Mouse (Mus musculus) telencephalon, adult 2 months (tissue): ENCODE results near the gene Sugt1.
A peak's percentile ranks its signal among the peaks of the same experiment; 100 is the strongest.

Experiments
- DNase-seq: peaks from one replicate; pipeline ENCODE4 v3.0.0-alpha.2; 2011; ENCODE audit warnings: low read depth, low spot score

The Sugt1 gene

DNA sequence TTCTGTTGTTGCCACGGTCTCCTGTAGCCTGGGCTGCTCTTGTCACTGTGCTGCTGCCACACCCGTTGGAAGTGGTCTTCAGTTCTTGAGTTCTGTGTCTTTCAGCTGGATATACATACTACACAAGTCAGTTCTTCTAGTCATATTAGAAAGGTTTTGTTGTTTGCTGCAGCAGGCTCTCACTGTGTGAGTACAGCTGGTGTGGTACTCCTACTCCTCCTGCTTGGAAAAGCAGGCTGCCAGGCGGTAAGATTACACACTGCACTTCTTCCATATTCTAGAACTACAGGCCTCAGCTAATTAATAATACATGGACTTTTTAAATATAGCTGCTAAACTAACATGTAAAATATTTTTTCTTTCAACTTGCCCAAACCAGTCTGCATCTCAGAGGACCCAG is 19.4 kb downstream of the Sugt1 start:
- DNase-seq: peak; percentile 51

DNA sequence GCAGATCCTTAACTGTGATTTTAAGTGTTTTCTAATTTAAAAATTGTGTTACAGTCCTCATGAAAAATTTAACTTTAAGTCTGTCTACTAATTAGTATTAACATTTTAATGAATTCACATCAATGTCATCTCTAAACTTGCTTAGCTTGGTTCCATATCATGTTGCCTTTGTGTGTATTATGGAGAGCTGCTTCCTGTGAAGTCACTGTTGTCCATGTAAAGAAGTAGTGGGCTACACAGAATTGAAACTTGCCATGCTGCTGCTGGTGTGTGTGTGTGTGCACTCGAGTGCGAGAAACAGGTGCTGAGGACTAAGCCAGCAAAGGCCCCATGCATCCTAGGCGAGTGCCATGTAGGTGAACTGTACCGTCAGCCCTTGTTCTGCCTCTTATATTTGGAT is 19.9 kb downstream of the Sugt1 start:
- no peak for DNase-seq

DNA sequence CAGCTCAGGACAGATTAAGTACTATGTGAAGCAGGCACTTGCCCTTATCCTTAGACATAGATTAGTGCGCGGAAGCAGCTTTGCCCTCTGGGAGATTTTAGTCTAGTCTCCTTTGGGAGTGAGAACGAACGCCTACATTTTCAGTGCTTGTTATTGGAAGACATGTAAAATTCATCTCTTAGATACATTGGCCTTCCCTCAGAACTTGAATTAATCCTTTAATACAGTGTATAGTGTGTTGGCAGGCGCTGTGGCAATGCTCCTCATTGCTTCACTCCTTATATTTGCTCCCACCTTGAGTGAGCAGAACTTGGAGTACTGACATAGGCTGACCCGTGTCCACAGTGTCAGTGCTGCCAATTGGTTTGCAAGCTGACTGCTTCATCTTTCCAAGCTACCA is 20.8 kb downstream of the Sugt1 start:
- no peak for DNase-seq

DNA sequence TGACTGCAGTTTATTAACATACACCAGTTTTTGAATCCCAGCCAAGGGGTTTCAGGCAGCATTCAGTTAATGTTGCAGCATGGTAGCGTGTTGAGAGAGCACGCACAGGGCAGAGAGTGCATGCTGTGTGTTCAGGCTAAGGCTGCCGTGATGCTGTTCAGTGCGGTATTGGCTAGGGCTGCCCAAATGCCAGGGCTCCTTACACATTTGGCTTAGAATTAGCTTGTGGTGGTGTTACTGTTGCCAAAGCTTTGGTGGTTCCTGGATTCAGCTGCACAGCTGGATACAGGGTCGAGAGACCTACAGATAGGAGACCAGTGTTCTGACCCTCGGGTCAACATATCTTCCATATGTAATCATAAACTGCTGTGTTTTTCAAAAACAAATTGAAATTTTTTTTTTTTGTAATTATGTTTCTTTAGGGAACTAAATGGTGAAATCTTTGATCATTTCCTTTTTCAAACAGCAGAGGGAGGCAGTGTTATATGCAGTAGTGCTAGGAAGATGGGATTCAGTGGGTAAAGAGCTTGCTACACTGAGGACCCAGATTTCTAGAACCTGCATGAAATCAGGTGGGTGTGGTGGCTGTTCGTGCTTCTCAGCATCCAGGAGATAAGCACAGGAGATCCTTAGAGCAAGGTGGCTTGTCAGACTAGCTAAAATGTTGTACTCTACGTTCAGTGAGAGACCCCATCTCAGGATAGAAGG is 29.8 kb downstream of the Sugt1 start:
- peak; percentile 35 for DNase-seq

DNA sequence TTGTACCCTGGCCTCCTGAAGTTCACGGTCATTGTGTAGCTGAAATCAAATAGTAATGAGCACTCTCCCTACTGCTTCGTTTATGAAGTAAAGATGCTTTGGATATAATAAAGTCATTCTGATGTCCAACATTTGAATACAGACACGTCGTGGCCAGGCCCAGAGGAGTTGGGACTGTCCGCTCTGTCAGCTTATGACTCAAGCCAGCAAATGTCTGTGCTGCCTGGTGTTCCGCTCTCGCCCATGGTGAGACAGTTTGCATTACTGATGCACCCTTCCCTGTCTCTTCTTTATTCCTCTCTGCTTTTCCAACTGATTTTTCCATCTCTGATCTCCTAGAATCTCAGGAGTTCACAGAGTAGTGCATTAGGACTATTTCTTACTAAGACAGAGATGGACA is 32.3 kb downstream of the Sugt1 start:
- DNase-seq: no peak

DNA sequence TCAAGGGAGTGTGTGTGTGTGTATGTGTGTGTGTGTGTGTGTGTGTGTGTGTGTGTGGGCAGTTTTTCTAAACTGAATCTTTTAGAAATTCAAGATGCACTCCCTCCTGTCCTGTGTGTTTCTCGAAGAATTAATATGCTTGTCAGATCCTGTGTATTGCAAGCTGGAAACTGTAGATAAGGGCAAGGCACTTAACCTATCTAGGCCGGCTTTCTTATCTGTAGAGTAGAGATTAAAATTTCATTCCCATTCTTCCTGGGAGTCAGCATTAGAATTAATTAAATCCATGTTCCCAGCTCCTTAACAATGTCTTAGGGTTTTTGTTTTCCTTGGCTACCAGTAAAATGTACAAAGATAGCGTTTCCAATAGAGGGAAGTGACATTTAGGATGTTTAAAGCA is 33.7 kb downstream of the Sugt1 start:
- no peak for DNase-seq

DNA sequence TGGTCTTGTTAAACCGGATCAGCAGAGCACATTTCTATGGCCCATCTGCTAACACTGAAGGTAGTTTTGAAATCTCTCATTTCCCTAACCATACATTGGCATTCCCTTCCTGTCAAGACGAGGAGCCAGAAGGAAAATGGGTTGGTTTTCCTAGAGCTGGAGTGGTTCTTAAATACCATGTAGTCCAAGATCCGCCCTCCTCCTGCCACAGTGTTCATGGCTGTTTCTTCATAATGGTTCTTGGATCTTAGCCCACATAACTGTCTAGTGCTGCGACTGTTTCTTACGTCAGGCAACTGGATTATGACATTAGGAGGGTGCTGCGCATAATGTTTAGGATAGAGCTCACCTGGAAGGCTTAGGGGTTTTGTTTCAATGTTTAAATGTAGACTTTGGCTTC is 44.8 kb downstream of the Sugt1 start:
- no peak for DNase-seq

DNA sequence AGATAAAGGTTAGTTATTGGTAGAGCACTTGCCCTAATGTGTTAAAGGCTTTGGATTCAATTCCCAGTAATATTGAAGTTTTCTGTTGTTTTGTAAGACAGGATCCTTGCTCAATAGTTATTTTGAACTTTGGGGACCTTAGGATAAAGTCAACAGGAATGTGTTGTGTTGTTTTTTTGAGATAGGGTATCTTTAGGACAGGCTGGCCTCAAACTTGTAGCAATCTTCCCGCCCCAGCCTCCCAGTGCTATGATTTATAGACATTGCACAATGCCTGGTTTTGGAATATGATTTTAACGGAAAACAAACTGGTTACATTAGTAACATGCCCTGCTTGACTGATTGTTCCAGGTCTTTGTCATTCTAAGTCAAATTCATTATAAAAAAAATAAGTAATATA is 45.7 kb downstream of the Sugt1 start:
- no peak for DNase-seq

DNA sequence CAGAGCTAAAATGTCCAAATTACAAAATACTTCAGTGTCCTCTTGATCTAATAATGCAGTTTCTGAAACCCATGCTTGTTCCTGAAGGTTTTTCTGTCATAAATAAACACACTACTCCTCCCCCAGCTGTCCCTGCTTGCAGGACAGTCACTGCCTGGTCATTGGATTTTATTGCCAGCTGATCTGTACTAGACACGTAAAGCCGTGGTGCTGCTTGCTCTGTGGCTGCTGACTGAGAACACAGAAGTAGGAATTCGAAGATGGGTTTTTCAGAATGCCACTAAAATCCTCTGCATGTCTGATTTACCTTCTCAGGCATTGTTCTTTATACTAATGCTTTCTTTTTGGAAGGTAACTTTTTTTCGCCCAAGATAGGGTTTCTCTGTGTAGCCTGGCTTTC is 49.3 kb downstream of the Sugt1 start:
- DNase-seq: no peak

DNA sequence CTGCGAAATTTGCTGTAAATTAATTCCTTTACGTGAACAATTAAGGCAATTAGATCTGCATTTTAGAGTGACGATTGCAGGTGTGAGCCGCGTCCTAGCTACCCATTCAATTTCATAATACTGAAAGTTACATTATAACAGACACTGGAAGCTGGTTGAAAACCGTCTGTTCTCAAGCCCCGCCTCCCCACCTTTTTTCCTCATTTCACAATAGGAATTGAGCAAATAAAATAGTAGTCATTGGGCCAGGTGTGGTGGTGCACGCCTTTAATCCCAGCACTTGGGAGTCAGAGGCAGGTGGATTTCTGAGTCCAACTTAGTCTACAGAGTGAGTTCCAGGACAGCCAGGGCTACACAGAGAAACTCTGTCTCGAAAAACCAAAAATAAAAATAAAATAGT is 54.6 kb downstream of the Sugt1 start:
- no peak for DNase-seq

DNA sequence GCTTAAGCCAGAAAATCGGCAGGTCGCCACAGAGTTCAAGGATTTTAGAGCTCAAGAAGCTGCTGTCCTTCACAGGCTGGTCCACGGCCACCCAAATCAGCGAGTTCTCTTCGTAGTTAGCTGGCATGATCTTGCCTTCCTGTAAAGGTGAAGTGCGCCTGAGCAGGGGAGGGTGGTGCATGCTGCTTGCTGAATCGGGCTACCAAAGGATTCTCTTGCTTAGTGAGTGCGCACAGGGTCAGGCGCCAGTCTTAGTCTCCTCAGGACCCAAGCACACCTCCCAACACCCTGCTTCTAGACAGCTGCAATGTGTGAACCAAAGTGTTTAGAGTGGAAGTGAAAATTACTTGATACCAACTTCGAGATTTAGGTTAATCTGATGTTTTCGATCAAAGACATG is 57.9 kb downstream of the Sugt1 start:
- DNase-seq: no peak

DNA sequence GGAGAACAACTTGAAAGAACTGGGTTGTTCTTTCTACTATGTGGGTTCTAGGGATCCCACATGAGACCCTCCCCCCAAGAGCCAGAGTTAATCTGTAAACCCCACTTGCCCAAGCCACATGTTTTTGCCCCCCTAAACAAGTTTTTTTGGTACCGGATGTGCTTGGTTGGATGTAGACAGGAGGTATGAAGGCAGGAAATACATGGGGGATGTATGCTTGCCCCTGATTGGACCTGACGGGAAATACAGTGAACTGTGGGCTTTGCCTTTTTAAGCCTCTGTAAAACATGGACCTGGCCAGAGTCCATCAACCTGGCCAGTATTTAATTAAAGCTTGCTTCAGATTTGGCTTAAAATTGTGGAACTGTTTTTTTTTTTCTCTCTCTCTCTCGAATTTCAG is 62.2 kb downstream of the Sugt1 start:
- DNase-seq: no peak

DNA sequence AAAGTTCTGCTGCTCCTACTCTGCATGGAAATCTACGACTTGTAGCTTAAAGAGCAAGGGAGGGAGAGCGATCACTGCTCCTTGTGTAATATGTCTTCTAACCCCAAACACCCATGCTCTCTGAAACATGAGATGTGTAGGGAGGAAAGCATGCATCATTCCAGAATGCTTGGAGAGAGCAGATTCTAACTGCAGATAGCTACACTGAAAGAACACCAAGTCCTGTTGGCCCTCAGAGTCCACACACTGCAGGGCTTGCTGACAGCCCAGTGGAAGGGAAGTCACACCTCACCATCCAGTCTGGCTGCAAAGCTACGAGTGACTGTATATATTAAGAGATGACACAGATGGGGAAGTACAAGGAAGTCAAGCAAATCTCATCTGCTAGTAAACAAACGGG is 65.2 kb downstream of the Sugt1 start:
- no peak for DNase-seq

DNA sequence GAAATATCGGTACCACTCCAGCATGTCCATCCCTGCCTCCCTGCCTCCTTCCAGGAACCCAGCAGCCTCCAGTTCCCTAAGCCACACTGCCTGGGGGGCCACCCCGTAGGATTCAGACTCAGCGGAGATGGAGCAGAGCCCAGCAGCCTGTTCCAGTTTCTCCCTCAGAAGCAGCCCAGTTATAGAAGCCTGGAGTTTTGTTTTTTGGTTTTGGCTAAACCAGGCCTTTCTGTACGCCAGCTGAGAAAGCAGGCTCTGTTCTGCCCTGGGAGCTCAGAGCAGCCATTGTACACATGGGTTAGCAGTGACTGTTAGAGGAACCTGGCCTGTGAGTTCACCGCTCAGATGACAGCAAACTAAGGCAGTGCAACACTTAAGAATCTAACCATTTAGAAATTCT is 70.8 kb downstream of the Sugt1 start:
- no peak for DNase-seq

DNA sequence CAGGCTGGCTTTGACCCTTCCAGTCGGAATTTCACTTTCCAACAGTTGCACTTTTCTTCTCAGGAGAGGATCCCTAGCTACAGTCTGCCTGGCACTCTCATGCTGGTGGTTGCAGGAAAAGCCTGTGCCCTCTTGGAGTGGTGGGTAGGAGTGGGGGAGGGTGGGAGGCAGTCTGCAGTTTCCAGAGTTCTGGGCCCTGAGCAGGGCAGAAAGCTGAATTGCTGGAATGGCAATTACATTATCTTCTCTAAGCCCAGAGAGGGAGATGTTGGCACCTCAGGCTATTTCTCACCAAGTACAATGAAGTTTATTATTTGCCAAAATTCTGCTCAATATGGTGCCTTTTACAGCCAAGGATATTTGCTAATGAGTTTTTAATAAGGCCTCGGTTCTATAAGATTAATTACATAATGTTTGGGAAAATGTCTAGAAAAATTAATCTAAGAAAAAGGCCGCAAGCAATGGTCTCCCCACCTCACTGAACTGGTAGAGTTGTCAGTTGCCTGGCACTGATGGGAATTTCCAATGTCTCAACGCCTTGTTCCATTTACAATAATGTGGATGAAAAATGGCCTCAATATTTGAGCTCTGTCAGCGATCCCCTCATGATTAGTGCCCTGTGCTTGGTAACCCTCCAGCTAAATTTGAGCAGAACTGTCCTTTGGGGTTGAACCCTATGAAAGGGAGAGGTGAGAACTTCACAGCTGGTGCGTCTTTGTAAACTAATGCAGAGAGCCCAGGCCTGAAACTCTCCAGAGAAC is 71.4 kb downstream of the Sugt1 start:
- no peak for DNase-seq

DNA sequence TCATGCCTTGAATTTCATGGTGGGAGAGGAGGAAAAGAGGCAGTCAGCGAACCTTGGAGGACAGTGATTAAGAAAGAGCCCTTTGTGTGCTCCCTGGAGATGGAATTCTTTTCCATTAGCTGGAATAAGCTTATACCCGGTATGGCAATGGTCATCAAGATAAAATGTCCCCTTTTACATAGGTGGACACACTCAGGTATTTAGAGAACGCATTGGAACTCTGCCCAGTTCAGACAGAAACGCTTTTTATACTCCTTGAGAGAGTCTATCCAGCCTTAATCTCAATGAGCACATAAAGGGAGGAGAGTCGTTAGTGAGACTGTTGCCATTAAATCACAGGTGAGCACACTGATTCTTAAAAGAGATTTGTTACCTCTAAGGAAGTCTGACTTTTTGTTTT is 73.0 kb downstream of the Sugt1 start:
- DNase-seq: no peak

DNA sequence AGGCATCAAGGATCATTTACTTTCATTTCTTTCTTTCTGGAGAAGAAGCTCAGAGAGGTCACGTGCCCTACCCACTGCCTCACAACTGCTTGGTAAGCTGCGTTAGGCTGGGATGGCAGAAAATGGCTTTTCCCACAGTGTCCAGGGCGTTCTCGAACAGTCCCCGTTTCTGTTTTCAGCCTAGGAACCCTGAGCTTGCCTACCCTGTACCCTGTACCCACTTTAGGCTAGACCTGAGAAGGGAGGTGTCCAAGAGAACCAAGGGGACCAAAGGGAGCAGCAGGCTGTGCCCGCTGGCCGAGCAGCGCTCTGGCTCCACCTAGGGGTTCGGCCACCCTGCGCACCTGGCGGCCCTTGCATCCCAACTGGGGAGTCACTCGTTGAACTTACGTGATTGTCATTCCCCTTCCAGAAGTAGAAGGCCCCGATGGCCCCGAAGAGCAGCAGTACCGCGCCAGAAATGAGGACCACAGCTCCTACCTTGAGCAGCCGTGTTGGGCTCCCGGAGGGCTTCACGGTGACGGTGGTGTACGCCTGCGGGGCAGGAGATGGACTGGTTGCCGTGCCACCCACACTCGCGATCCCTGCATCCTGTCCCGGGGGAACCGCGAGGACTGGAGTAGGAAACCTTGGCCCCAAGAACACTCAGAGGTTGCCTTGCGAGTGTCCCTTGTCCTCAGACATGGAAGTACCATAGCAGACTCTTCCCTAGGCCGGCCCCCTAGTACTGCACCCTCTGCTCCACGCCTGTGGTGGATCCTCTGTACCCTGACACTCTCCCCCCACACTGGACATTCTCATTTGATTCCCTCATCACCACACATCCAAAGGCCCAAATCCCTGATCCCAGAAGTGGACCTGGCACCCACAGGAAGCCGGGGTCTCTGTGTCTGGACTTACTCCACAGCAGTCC is 73.8 kb downstream of the Sugt1 start:
- no peak for DNase-seq

DNA sequence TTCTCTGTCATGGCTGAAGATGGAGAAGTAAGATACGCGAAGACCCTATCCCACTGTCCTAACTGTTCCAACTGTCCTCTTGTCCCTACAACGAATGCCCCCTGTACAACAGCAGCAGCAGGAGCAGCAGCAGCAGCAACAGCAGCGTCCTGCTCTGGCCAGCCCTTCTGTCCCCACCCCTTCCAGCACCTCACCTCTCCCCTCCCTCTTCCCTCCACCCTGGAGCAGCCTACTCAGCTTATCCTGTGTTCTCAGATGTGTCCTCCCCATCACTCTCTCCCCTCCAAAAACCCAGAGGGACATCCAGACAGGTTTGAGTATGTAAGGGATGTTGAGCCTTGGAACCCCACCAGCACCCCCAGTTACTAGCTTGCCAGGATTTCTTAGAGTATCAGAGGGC is 74.5 kb downstream of the Sugt1 start, which contains the start of gene Cnmd:
Gene Cnmd (minus strand): TSS at position 170 of the 400 bp plus-strand sequence.
- no peak for DNase-seq

DNA sequence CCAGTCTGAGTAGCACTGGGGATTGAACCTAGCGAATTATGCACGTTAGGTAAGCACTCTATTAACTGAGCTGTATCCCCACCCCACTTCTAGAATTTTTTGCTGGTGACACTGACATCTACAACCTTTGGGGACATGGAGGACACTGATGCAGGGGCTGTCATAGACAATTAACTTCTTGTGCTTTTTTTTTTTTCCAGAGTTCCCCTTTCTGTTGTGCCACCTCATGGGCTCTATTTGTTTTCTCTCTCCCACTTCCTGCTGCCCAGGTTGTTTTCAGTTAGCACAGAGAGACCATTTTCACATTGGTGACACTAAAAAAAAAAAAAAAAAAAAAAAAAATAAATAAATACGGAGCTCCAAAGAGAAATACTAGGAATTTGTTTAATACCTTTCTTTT is 83.5 kb downstream of the Sugt1 start:
- no peak for DNase-seq

DNA sequence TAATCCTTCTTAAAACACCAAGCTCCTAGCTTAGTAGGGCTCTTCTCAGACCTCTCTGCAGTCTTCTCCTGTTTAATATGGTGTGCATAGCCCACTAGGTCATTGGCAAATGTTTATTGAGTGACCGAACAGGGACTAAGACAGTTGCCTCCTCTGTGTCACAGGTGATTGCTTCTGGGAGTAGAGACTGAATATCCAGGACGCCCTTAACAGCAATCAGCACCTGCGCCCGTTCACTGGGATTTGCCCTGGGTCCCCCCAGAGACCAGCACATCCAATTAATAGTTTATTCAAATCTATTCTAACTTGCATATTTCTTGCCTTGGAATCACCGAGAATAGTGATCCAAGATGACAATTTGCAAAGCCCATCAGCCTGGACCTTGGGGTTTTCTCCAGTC is 85.1 kb downstream of the Sugt1 start:
- DNase-seq: no peak

DNA sequence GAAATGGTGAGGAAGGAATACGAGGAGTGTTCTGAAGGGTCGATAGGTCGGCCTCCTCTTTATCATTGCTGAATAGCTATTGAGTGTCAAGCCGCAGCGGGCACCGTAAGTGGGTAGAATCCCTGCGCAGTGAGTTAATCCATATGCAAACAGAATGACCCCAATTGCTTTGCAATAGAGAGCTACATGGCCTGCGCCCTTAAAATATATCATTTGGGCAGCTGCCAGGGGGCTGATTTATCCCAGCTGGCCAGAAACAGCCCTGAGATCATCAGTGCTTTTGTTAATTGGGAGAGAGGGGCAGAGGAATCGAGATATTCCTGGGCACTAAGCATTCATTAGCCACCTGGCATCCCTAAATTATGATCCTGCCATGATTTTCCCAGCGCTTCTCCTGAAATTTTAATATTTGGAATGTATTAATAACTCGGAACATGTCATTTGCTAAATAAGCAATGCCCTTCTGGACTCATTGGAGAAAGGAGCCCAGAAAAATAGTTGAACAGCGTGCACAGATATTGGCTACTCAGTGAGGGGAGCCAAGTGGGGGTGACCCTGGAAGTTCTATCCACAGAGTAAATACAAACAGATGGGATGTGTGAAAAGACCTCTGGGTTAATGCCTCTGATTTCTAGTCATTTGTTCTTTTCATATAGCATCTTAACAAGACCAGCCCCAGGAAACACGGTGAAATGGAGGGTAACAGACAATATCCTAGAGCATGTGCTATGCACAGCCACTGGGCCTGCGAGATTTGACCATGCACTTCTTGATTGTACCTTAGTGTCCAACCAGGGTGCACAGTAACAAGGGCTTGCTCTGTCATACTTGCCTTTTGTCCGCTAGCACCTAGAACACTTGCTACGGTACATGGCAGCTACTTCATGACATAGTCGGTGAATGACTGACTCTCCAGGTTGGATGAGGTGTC is 85.9 kb downstream of the Sugt1 start:
- DNase-seq: no peak
